Mouse (Mus musculus): Measurements from ENCODE around the gene Dhx37.
A peak's percentile ranks its signal among the peaks of the same experiment; 100 is the strongest.

DNA sequence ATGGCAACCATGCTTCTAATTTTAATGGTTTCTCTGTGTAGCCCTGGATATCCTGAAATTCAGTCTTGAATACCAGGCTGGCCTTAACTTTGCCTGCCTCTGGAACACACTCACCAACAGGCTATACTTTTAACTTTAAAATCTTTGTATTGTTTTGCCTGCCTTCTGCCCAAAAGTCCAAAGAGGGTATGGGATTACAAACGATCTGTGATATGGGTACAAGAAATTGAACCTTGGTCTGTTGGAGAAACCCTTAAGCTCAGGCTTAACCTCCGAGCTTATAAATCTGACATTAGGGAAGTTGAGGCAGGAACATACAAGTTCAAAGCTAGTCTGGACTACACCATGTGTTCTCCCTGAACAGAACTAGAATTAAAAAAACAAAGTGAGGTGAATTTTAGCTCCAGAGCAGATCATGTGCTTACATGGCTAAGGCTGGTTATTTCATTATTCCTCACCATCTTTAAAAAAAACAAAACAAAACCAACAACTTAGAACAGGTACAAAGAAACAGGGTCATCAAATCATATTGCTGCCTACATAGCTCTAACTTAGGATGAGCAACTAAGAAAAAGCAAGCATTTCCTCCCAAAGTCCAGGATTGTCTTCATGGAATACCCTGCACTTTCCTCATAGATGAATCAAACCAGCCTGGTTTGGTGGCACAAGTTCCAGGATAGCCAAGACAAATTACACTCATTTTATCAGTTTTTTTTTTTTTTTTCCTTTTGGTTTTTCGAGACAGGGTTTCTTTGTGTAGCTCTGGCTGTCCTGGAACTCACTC lies 50.1 kb downstream of the Dhx37 start:
- TF ChIP-seq POLR2A (IDR thresholded peaks at IDR 0.05; ENCODE audit: borderline replicate concordance, insufficient read depth, low read length) (peak; percentile 6; the same call in 1 of the 2 replicates), CTCF (IDR thresholded peaks at IDR 0.05; ENCODE audit: borderline replicate concordance, insufficient read depth, low read depth, low read length) (no peak)

Data from cerebellum, adult 2 months (tissue).